Mouse (Mus musculus) intestine, embryonic 15.5 days (tissue): ENCODE results near the gene Ube4a. TPM values are rescaled to one million over a fixed set of nuclear protein-coding genes. Genes with fewer than 3 reads are reported as not detected.
A peak's percentile ranks its signal among the peaks of the same experiment; 100 is the strongest.

ENCODE experiments used
- ATAC-seq: fragments of 200-750 bp; cut with Nextera tagmentation; 2 replicates; pipeline ENCODE4 v1.8.0; 2017; ENCODE audit warnings: moderate TSS enrichment, moderate library complexity
- H3K27ac ChIP-seq: fragments of 300-500 bp; sonication (generic); 2 replicates; pipeline ENCODE4 v1.5.1; 2015; ENCODE audit warnings: mild to moderate bottlenecking, inconsistent platforms
- H3K27me3 ChIP-seq: fragments of 300-500 bp; sonication (generic); replicated peaks from 2 replicates; pipeline ENCODE4 v1.6.1; 2015; ENCODE audit warnings: inconsistent platforms
- H3K36me3 ChIP-seq: fragments of 300-500 bp; sonication (generic); 2 replicates; pipeline ENCODE4 v1.6.1; 2015; ENCODE audit warnings: inconsistent platforms
- H3K4me1 ChIP-seq: fragments of 300-500 bp; sonication (generic); replicated peaks from 2 replicates; pipeline ENCODE4 v1.6.1; 2015; ENCODE audit warnings: inconsistent platforms
- H3K4me2 ChIP-seq: fragments of 300-500 bp; sonication (generic); replicated peaks from 2 replicates; pipeline ENCODE4 v1.6.1; 2015; ENCODE audit warnings: mild to moderate bottlenecking, inconsistent platforms
- H3K4me3 ChIP-seq: fragments of 300-500 bp; sonication (generic); replicated peaks from 2 replicates; pipeline ENCODE4 v1.5.1; 2015; ENCODE audit warnings: inconsistent platforms
- H3K9ac ChIP-seq: fragments of 300-500 bp; sonication (generic); 2 replicates; pipeline ENCODE4 v1.6.1; 2015; ENCODE audit warnings: inconsistent platforms
- H3K9me3 ChIP-seq: fragments of 300-500 bp; sonication (generic); 2 replicates; pipeline ENCODE4 v1.6.1; 2016; ENCODE audit warnings: inconsistent platforms
- WGBS: fragments of 180-500 bp; shearing (Covaris S2); methylation state at CpG from one replicate; pipeline ENCODE4 v1.1.7; 2015; 5-methylcytosine and 5-hydroxymethylcytosine counted together
- polyA plus RNA-seq: library from polyadenylated mRNA; unstranded; fragments of >200 nt; fragmentation: Nextera tagmentation; extraction: Ambion mirVana; gene quantifications from 2 replicates; pipeline ENCODE4 v1.2.1, GENCODE M21; 2015

Ube4a gene
- polyA plus RNA-seq, 1 experiment from 2014 or later: 24.6 TPM

- Histone ChIP-seq H3K9me3 (no peaks in the 10 kb centered on the region), H3K9ac (no peak overlapping the region), H3K36me3 (no peaks in the 10 kb centered on the region), H3K4me2 (no peak overlapping the region), H3K4me1 (peaks cover 45% of the 10 kb centered on the region), H3K27ac (no peak overlapping the region), H3K27me3 (no peaks in the 10 kb centered on the region), H3K4me3 (no peak overlapping the region)
- peak; percentile 50 for ATAC-seq
These were observed 91.2 kb downstream of the Ube4a start for GRCm38 (mm10) chr9:44874198-44874597.

- no peaks in the 10 kb centered on the region for H3K36me3 ChIP-seq
- no peak for ATAC-seq
- no peaks in the 10 kb centered on the region for H3K27me3 ChIP-seq
- H3K4me3 ChIP-seq: no peak overlapping the region
- 45% methylated on average over 5 of the region's 5 CpGs for WGBS
- peak overlapping the region; percentile 20; the same call in 1 of the 2 replicates for H3K4me2 ChIP-seq
- H3K9me3 ChIP-seq: no peaks in the 10 kb centered on the region
- no peak overlapping the region for H3K27ac ChIP-seq
- H3K9ac ChIP-seq: no peak overlapping the region
- peaks cover 39% of the 10 kb centered on the region for H3K4me1 ChIP-seq
These were observed 91.7 kb downstream of the Ube4a start for GRCm38 (mm10) chr9:44873665-44874064.

Other genes starting within 250 kb of the Ube4a start
- 17.6 and 18.9 TPM in 2 replicates for gene Phldb1, start 230.4 kb downstream of the Ube4a start, polyA plus RNA-seq
- gene Arcn1, start 197.8 kb downstream of the Ube4a start, polyA plus RNA-seq: 184 and 193 TPM in 2 replicates
- gene Ift46, start 197.7 kb downstream of the Ube4a start, polyA plus RNA-seq: 79.8 and 82.8 TPM in 2 replicates
- gene Tmem25, start 166.3 kb downstream of the Ube4a start, polyA plus RNA-seq: 4.8 and 5.2 TPM in 2 replicates
- 4.0 and 4.4 TPM in 2 replicates for gene Ttc36, start 162.5 kb downstream of the Ube4a start, polyA plus RNA-seq
- 11.5 and 13.1 TPM in 2 replicates for gene Kmt2a, start 84.3 kb downstream of the Ube4a start, polyA plus RNA-seq
- gene Atp5l, start 44.9 kb downstream of the Ube4a start, polyA plus RNA-seq: 920 and 926 TPM in 2 replicates
- 0.76 and 1.0 TPM in 2 replicates for gene Cd3g, start 14.8 kb upstream of the Ube4a start, polyA plus RNA-seq
- gene Cd3d, start 16.2 kb upstream of the Ube4a start, polyA plus RNA-seq: not detected in 2 replicates
- gene Cd3e, start 44.0 kb upstream of the Ube4a start, polyA plus RNA-seq: 1.4 and 1.8 TPM in 2 replicates
- 29.6 and 31.2 TPM in 2 replicates for gene Mpzl2, start 74.2 kb upstream of the Ube4a start, polyA plus RNA-seq
- gene Mpzl3, start 89.6 kb upstream of the Ube4a start, polyA plus RNA-seq: 5.4 and 6.3 TPM in 2 replicates
- 74.9 and 80.6 TPM in 2 replicates for gene Jaml, start 113.6 kb upstream of the Ube4a start, polyA plus RNA-seq
- gene Scn2b, start 152.2 kb upstream of the Ube4a start, polyA plus RNA-seq: 2.7 and 3.0 TPM in 2 replicates
- gene Scn4b, start 172.8 kb upstream of the Ube4a start, polyA plus RNA-seq: 0.11 and 0.13 TPM in 2 replicates
- 0.43 TPM in 1 of 2 replicates, not detected in the other for gene BC049352, start 216.4 kb upstream of the Ube4a start, polyA plus RNA-seq
- 29.1 and 33.6 TPM in 2 replicates for gene Tmprss4, start 238.5 kb upstream of the Ube4a start, polyA plus RNA-seq